Mouse (Mus musculus): ENCODE results near the gene Nova2. TPM values are rescaled to one million over a fixed set of nuclear protein-coding genes. Genes with fewer than 3 reads are reported as not detected.

Nova2 gene
- polyA plus RNA-seq (2014; fragmentation: Nextera tagmentation; extraction: Ambion mirVana) = 0.77 and 0.93 TPM in 2 replicates

GRCm38 (mm10) chr7:18925162-18925938 lies at the start of gene Nova2:
Nova2 (plus strand) TSS chr7:18925888.
- H3K9me3 ChIP-seq (replicated peaks; ENCODE audit: control insufficient read depth, low read length) = no peaks in the 10 kb centered on the region
- WGBS (ENCODE audit: insufficient replicate concordance) = under 1% methylated on average over 28 of the region's 45 CpGs
- ATAC-seq (replicated peaks; ENCODE audit: insufficient number of reproducible peaks, low FRiP score, low TSS enrichment) = peak; percentile 84
- H3K9ac ChIP-seq (ENCODE audit: low read depth, low read length) = peak within 1 kb of the TSS; percentile 65
- no peaks in the 10 kb centered on the region for H3K36me3 ChIP-seq (ENCODE audit: control insufficient read depth, insufficient read depth, low read length)
- H3K27me3 ChIP-seq (ENCODE audit: control insufficient read depth, insufficient read depth, low read length) = peaks cover 49% of the 10 kb centered on the region
- peak within 1 kb of the TSS; percentile 91 for H3K4me2 ChIP-seq
- H3K4me3 ChIP-seq (ENCODE audit: low read depth, low read length) = peak within 1 kb of the TSS; percentile 58
- H3K4me1 ChIP-seq (ENCODE audit: control insufficient read depth, insufficient read depth, low read length) = peaks cover 8% of the 10 kb centered on the region
- no peak within 1 kb of the TSS for H3K27ac ChIP-seq (ENCODE audit: low read depth, low read length)

DNA sequence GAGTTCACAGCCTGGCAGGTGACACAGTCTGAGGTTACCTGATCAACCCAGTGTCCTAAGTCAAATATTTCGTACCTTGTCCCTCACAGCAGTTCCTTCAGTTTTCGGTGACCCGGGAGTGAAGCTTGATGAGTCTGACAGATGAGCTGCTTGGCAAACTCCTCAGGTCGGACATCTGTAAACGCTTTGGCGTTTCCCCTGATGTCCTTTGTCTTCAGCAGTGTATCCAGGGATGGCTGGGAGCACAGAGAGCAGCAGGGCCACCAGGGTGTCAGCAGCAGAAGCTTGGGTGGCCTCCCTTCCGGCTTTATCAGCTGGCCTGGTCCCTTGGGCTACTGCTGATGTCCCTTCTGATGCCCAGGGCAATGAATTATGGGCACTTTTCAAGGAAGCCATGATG lies 47.0 kb upstream of the Nova2 start:
- Histone ChIP-seq H3K36me3 (ENCODE audit: control insufficient read depth, insufficient read depth, low read length) (no peaks in the 10 kb centered on the region), H3K9me3 (replicated peaks; ENCODE audit: control insufficient read depth, low read length) (no peaks in the 10 kb centered on the region), H3K4me3 (ENCODE audit: low read depth, low read length) (no peak overlapping the region), H3K9ac (ENCODE audit: low read depth, low read length) (no peak overlapping the region), H3K4me1 (ENCODE audit: control insufficient read depth, insufficient read depth, low read length) (no peaks in the 10 kb centered on the region), H3K4me2 (no peak overlapping the region), H3K27me3 (ENCODE audit: control insufficient read depth, insufficient read depth, low read length) (no peaks in the 10 kb centered on the region), H3K27ac (ENCODE audit: low read depth, low read length) (no peak overlapping the region)
- ATAC-seq (replicated peaks; ENCODE audit: insufficient number of reproducible peaks, low FRiP score, low TSS enrichment) = no peak
- 63% methylated on average over 7 of the region's 7 CpGs for WGBS (ENCODE audit: insufficient replicate concordance)

DNA sequence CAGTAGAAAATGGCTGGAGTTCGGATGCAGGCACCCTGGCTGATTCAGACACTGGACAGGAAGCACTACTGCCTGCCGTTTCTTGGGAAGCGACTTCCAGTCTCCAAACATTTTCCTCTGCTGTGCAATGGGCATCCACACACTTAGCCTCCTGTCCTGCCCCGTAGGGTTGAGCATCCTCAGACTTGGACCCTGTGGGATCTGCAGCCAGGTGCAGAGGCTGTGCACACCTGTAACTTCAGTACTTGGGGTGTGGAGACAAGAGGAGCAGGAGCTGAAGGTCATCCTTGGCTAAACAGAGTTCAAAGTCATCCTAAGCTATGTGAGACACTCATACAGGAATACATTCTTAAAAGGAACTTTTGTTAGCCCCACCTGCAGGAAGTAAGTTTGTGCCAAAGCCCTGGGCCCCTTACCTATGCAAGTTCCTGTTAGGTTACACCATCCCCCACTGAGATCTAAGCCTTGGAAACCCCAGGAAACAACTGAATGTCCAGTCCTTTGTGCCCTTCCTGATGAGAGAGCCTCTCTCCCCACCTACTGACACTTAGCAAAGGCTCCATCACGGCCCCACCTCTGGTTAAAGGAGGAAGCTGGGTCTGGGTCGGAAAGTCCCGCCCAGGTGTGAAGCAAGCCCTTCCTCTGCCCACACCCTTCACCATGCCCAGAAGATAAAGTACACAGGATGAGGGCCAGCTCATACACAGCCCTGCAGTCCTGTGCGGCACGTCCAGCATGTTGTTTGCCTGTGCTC lies 41.5 kb upstream of the Nova2 start:
- 36% methylated on average over 9 of the region's 9 CpGs for WGBS (ENCODE audit: insufficient replicate concordance)
- H3K9me3 ChIP-seq (replicated peaks; ENCODE audit: control insufficient read depth, low read length) = no peaks in the 10 kb centered on the region
- no peak overlapping the region for H3K4me2 ChIP-seq
- H3K9ac ChIP-seq (ENCODE audit: low read depth, low read length) = no peak overlapping the region
- H3K4me3 ChIP-seq (ENCODE audit: low read depth, low read length) = no peak overlapping the region
- no peaks in the 10 kb centered on the region for H3K36me3 ChIP-seq (ENCODE audit: control insufficient read depth, insufficient read depth, low read length)
- H3K4me1 ChIP-seq (ENCODE audit: control insufficient read depth, insufficient read depth, low read length) = no peaks in the 10 kb centered on the region
- no peaks in the 10 kb centered on the region for H3K27me3 ChIP-seq (ENCODE audit: control insufficient read depth, insufficient read depth, low read length)
- no peak overlapping the region for H3K27ac ChIP-seq (ENCODE audit: low read depth, low read length)
- peak; percentile 23; the same call in 1 of the 2 replicates for ATAC-seq (replicated peaks; ENCODE audit: insufficient number of reproducible peaks, low FRiP score, low TSS enrichment)

- H3K9me3 ChIP-seq (replicated peaks; ENCODE audit: control insufficient read depth, low read length) = no peaks in the 10 kb centered on the region
- H3K4me1 ChIP-seq (ENCODE audit: control insufficient read depth, insufficient read depth, low read length) = no peaks in the 10 kb centered on the region
- no peaks in the 10 kb centered on the region for H3K27me3 ChIP-seq (ENCODE audit: control insufficient read depth, insufficient read depth, low read length)
- H3K9ac ChIP-seq (ENCODE audit: low read depth, low read length) = no peak overlapping the region
- no peak overlapping the region for H3K4me2 ChIP-seq
- H3K36me3 ChIP-seq (ENCODE audit: control insufficient read depth, insufficient read depth, low read length) = no peaks in the 10 kb centered on the region
- no peak overlapping the region for H3K27ac ChIP-seq (ENCODE audit: low read depth, low read length)
- ATAC-seq (replicated peaks; ENCODE audit: insufficient number of reproducible peaks, low FRiP score, low TSS enrichment) = no peak
- no peak overlapping the region for H3K4me3 ChIP-seq (ENCODE audit: low read depth, low read length)
- 59% methylated on average over 13 of the region's 13 CpGs for WGBS (ENCODE audit: insufficient replicate concordance)
Observed at GRCm38 (mm10) chr7:18884745-18885422, 40.8 kb upstream of the Nova2 start.

DNA sequence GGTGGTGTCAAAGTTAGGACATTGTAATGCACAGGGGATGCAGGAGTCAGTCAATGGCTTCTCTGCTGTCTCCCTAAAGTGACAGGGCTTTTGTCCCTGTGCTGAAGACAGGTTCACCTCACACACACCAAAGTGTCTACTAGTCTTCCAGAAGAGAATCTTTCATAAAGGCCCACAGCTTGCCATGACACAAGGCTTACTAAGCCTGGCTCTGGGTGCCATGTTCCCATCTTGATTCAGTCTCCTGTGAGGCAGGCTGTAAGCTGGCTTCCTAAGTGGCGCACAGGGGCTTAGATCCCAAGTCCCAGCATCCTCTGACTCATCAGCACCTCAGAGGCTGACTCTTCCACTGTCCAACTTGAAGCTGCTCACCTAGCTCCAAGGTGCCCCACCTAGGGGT lies 38.7 kb upstream of the Nova2 start:
- Histone ChIP-seq H3K27me3 (ENCODE audit: control insufficient read depth, insufficient read depth, low read length) (no peaks in the 10 kb centered on the region), H3K9me3 (replicated peaks; ENCODE audit: control insufficient read depth, low read length) (no peaks in the 10 kb centered on the region), H3K4me3 (ENCODE audit: low read depth, low read length) (no peak overlapping the region), H3K9ac (ENCODE audit: low read depth, low read length) (no peak overlapping the region), H3K36me3 (ENCODE audit: control insufficient read depth, insufficient read depth, low read length) (no peaks in the 10 kb centered on the region), H3K4me1 (ENCODE audit: control insufficient read depth, insufficient read depth, low read length) (no peaks in the 10 kb centered on the region), H3K4me2 (no peak overlapping the region), H3K27ac (ENCODE audit: low read depth, low read length) (no peak overlapping the region)
- 94% methylated on average over 1 of the region's 1 CpGs for WGBS (ENCODE audit: insufficient replicate concordance)
- ATAC-seq (replicated peaks; ENCODE audit: insufficient number of reproducible peaks, low FRiP score, low TSS enrichment) = no peak

- Histone ChIP-seq H3K4me2 (no peak overlapping the region), H3K4me3 (ENCODE audit: low read depth, low read length) (no peak overlapping the region), H3K27me3 (ENCODE audit: control insufficient read depth, insufficient read depth, low read length) (peaks cover 17% of the 10 kb centered on the region), H3K4me1 (ENCODE audit: control insufficient read depth, insufficient read depth, low read length) (peaks cover 15% of the 10 kb centered on the region), H3K27ac (ENCODE audit: low read depth, low read length) (no peak overlapping the region), H3K9ac (ENCODE audit: low read depth, low read length) (no peak overlapping the region), H3K36me3 (ENCODE audit: control insufficient read depth, insufficient read depth, low read length) (no peaks in the 10 kb centered on the region), H3K9me3 (replicated peaks; ENCODE audit: control insufficient read depth, low read length) (no peaks in the 10 kb centered on the region)
- WGBS (ENCODE audit: insufficient replicate concordance) = 89% methylated on average over 8 of the region's 8 CpGs
- no peak for ATAC-seq (replicated peaks; ENCODE audit: insufficient number of reproducible peaks, low FRiP score, low TSS enrichment)
Observed at GRCm38 (mm10) chr7:18890848-18891247, 34.8 kb upstream of the Nova2 start.

DNA sequence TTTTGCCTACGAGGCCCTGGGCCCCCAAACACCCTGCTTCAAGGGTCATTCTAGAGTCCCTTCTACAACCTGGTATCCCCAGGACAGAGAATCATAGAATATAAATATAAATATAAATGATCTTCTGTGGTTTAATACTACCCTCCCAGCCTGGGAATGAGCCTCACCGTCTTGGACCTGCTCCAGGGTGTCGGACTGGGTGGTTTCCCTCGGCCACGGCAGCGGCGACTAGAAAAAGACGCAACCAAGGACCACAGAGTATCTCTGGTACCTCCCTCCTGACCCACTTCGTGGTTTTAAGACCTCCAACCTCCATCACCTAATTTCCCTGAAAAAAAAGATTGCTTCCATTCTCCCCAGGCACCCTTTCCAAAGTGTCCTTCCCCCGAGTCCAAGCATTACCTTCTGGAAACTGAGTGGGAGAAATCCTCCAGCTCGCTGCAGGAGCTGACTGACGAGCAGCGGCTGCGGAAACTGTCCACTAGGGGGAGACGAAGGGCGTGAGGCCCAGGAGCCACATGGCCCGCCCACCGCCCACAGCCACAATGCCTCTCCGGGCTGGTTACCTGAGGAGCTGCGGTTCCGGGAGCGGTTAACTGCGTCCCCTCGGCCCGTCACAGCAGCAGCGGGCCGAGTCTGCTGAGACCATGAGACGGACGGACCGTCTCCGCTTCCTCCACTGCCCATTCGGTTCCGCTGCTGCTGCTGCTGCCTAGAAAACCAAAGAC lies 33.7 kb upstream of the Nova2 start:
- WGBS (ENCODE audit: insufficient replicate concordance) = 20% methylated on average over 33 of the region's 33 CpGs
- Histone ChIP-seq H3K9ac (ENCODE audit: low read depth, low read length) (peak overlapping the region; percentile 50; the same call in 1 of the 2 replicates), H3K27me3 (ENCODE audit: control insufficient read depth, insufficient read depth, low read length) (peaks cover 17% of the 10 kb centered on the region), H3K4me3 (ENCODE audit: low read depth, low read length) (peak overlapping the region; percentile 42), H3K9me3 (replicated peaks; ENCODE audit: control insufficient read depth, low read length) (no peaks in the 10 kb centered on the region), H3K27ac (ENCODE audit: low read depth, low read length) (no peak overlapping the region), H3K4me1 (ENCODE audit: control insufficient read depth, insufficient read depth, low read length) (peaks cover 15% of the 10 kb centered on the region), H3K36me3 (ENCODE audit: control insufficient read depth, insufficient read depth, low read length) (no peaks in the 10 kb centered on the region), H3K4me2 (peak overlapping the region; percentile 78)
- 0 out of 2 replicates have a peak, but pooled peaks have one; percentile 49 for ATAC-seq (replicated peaks; ENCODE audit: insufficient number of reproducible peaks, low FRiP score, low TSS enrichment)

GRCm38 (mm10) chr7:18893009-18893408 lies 32.7 kb upstream of the Nova2 start:
- H3K36me3 ChIP-seq (ENCODE audit: control insufficient read depth, insufficient read depth, low read length) = no peaks in the 10 kb centered on the region
- no peak overlapping the region for H3K27ac ChIP-seq (ENCODE audit: low read depth, low read length)
- no peaks in the 10 kb centered on the region for H3K9me3 ChIP-seq (replicated peaks; ENCODE audit: control insufficient read depth, low read length)
- no peak for ATAC-seq (replicated peaks; ENCODE audit: insufficient number of reproducible peaks, low FRiP score, low TSS enrichment)
- H3K9ac ChIP-seq (ENCODE audit: low read depth, low read length) = no peak overlapping the region
- WGBS (ENCODE audit: insufficient replicate concordance) = 22% methylated on average over 27 of the region's 27 CpGs
- H3K4me3 ChIP-seq (ENCODE audit: low read depth, low read length) = peak overlapping the region; percentile 45; the same call in 1 of the 2 replicates
- peak overlapping the region; percentile 78 for H3K4me2 ChIP-seq
- peaks cover 17% of the 10 kb centered on the region for H3K27me3 ChIP-seq (ENCODE audit: control insufficient read depth, insufficient read depth, low read length)
- H3K4me1 ChIP-seq (ENCODE audit: control insufficient read depth, insufficient read depth, low read length) = peaks cover 15% of the 10 kb centered on the region

All from heart, embryonic 11.5 days (tissue).